Mouse (Mus musculus) stomach, embryonic 15.5 days (tissue): ENCODE measurements around the gene Dock9. TPM values are rescaled to one million over a fixed set of nuclear protein-coding genes. Genes with fewer than 3 reads are reported as not detected.

Experiments used
- ATAC-seq: fragments of 200-750 bp; cut with Nextera tagmentation; 2 replicates; pipeline ENCODE4 v1.8.0; 2017; ENCODE audit warnings: low read depth, moderate number of reproducible peaks, moderate TSS enrichment; ENCODE audit not compliant: insufficient read depth, low FRiP score
- H3K27ac ChIP-seq: fragments of 300-500 bp; sonication (generic); 2 replicates; pipeline ENCODE4 v1.5.1; 2015; ENCODE audit warnings: mild to moderate bottlenecking, inconsistent platforms
- H3K27me3 ChIP-seq: fragments of 300-500 bp; sonication (generic); replicated peaks from 2 replicates; pipeline ENCODE4 v1.6.1; 2015; ENCODE audit warnings: inconsistent platforms
- H3K36me3 ChIP-seq: fragments of 300-500 bp; sonication (generic); 2 replicates; pipeline ENCODE4 v1.6.1; 2015; ENCODE audit warnings: inconsistent platforms
- H3K4me1 ChIP-seq: fragments of 300-500 bp; sonication (generic); 2 replicates; pipeline ENCODE4 v1.6.1; 2015; ENCODE audit warnings: inconsistent platforms
- H3K4me2 ChIP-seq: fragments of 300-500 bp; sonication (generic); 2 replicates; pipeline ENCODE4 v1.6.1; 2015; ENCODE audit warnings: mild to moderate bottlenecking, inconsistent platforms
- H3K4me3 ChIP-seq: fragments of 300-500 bp; sonication (generic); replicated peaks from 2 replicates; pipeline ENCODE4 v1.5.1; 2015; ENCODE audit warnings: inconsistent platforms
- H3K9ac ChIP-seq: fragments of 300-500 bp; sonication (generic); 2 replicates; pipeline ENCODE4 v1.6.1; 2015; ENCODE audit warnings: inconsistent platforms
- H3K9me3 ChIP-seq: fragments of 300-500 bp; sonication (generic); 2 replicates; pipeline ENCODE4 v1.6.1; 2016; ENCODE audit warnings: inconsistent platforms
- WGBS: fragments of 180-500 bp; shearing (Covaris S2); methylation state at CpG from one replicate; pipeline ENCODE4 v1.1.7; 2015; 5-methylcytosine and 5-hydroxymethylcytosine counted together
- polyA plus RNA-seq: library from polyadenylated mRNA; unstranded; fragments of >200 nt; fragmentation: Nextera tagmentation; extraction: Ambion mirVana; gene quantifications from 2 replicates; pipeline ENCODE4 v1.2.1, GENCODE M21; 2015

Gene Dock9
- polyA plus RNA-seq, 1 experiment from 2014 or later, result 14.0 TPM

- H3K4me1 ChIP-seq, result no peaks in the 10 kb centered on the region
- no peak overlapping the region for H3K9ac ChIP-seq
- H3K4me2 ChIP-seq, result no peak overlapping the region
- no peak for ATAC-seq
- no peak overlapping the region for H3K27ac ChIP-seq
- H3K9me3 ChIP-seq, result no peaks in the 10 kb centered on the region
- H3K4me3 ChIP-seq, result no peak overlapping the region
- no peaks in the 10 kb centered on the region for H3K36me3 ChIP-seq
- WGBS, result 39% methylated on average over 2 of the region's 2 CpGs
- peaks cover 19% of the 10 kb centered on the region for H3K27me3 ChIP-seq
Observed at GRCm38 (mm10) chr14:121508929-121509328, 288.7 kb downstream of the Dock9 start.

- H3K27ac ChIP-seq, result no peak overlapping the region
- H3K4me3 ChIP-seq, result no peak overlapping the region
- H3K9ac ChIP-seq, result no peak overlapping the region
- 0 out of 2 replicates have a peak, but pooled peaks have one; percentile 35 for ATAC-seq
- H3K9me3 ChIP-seq, result no peaks in the 10 kb centered on the region
- H3K27me3 ChIP-seq, result peaks cover 19% of the 10 kb centered on the region
- H3K4me1 ChIP-seq, result no peaks in the 10 kb centered on the region
- no peaks in the 10 kb centered on the region for H3K36me3 ChIP-seq
- no peak overlapping the region for H3K4me2 ChIP-seq
- WGBS, result 10% methylated on average over 6 of the region's 6 CpGs
Observed at GRCm38 (mm10) chr14:121506336-121506735, 291.3 kb downstream of the Dock9 start.

GRCm38 (mm10) chr14:121505485-121505860, 292.2 kb downstream of the Dock9 start:
- Histone ChIP-seq H3K27me3 (peaks cover 19% of the 10 kb centered on the region), H3K4me1 (no peaks in the 10 kb centered on the region), H3K36me3 (no peaks in the 10 kb centered on the region), H3K4me2 (peak overlapping the region; percentile 52; the same call in 1 of the 2 replicates), H3K9me3 (no peaks in the 10 kb centered on the region), H3K9ac (no peak overlapping the region), H3K4me3 (peak overlapping the region; percentile 27; the same call in 1 of the 2 replicates), H3K27ac (no peak overlapping the region)
- ATAC-seq, result no peak
- WGBS, result 41% methylated on average over 9 of the region's 9 CpGs

- Histone ChIP-seq H3K9ac (no peak within 1 kb of the TSS), H3K9me3 (no peaks in the 10 kb centered on the region), H3K27me3 (peaks cover 19% of the 10 kb centered on the region), H3K4me2 (peak within 1 kb of the TSS; percentile 52), H3K27ac (no peak within 1 kb of the TSS), H3K36me3 (no peaks in the 10 kb centered on the region), H3K4me1 (no peaks in the 10 kb centered on the region), H3K4me3 (peak within 1 kb of the TSS; percentile 27)
- ATAC-seq, result no peak; the same call in 1 of the 2 replicates
- 16% methylated on average over 33 of the region's 33 CpGs for WGBS
Observed at GRCm38 (mm10) chr14:121504781-121505484, 292.7 kb downstream of the Dock9 start, which contains the start of gene Slc15a1. Gene Slc15a1, minus strand, starts transcription at chr14:121505252.

GRCm38 (mm10) chr14:121500577-121500976, 297.1 kb downstream of the Dock9 start:
- Histone ChIP-seq H3K27me3 (peaks cover 15% of the 10 kb centered on the region), H3K36me3 (no peaks in the 10 kb centered on the region), H3K4me3 (no peak overlapping the region), H3K27ac (no peak overlapping the region), H3K9ac (no peak overlapping the region), H3K4me2 (no peak overlapping the region), H3K9me3 (no peaks in the 10 kb centered on the region), H3K4me1 (no peaks in the 10 kb centered on the region)
- ATAC-seq, result no peak
- 44% methylated on average over 2 of the region's 2 CpGs for WGBS

- Histone ChIP-seq H3K4me3 (no peak overlapping the region), H3K27me3 (peaks cover 8% of the 10 kb centered on the region), H3K4me2 (no peak overlapping the region), H3K27ac (no peak overlapping the region), H3K4me1 (no peaks in the 10 kb centered on the region), H3K9ac (no peak overlapping the region), H3K9me3 (no peaks in the 10 kb centered on the region), H3K36me3 (no peaks in the 10 kb centered on the region)
- WGBS, result 50% methylated on average over 1 of the region's 1 CpGs
- ATAC-seq, result no peak
Observed at GRCm38 (mm10) chr14:121499769-121500168, 297.9 kb downstream of the Dock9 start.

- Histone ChIP-seq H3K36me3 (no peaks in the 10 kb centered on the region), H3K27ac (no peak overlapping the region), H3K4me1 (no peaks in the 10 kb centered on the region), H3K9me3 (no peaks in the 10 kb centered on the region), H3K27me3 (no peaks in the 10 kb centered on the region; the same call in 1 of the 2 replicates), H3K4me2 (no peak overlapping the region), H3K9ac (no peak overlapping the region), H3K4me3 (no peak overlapping the region)
- 92% methylated on average over 1 of the region's 1 CpGs for WGBS
- ATAC-seq, result no peak
Observed at GRCm38 (mm10) chr14:121497800-121498199, 299.8 kb downstream of the Dock9 start.

GRCm38 (mm10) chr14:121495741-121496140, 301.9 kb downstream of the Dock9 start:
- Histone ChIP-seq H3K27ac (no peak overlapping the region), H3K4me3 (no peak overlapping the region), H3K9me3 (no peaks in the 10 kb centered on the region), H3K9ac (no peak overlapping the region), H3K4me2 (no peak overlapping the region), H3K36me3 (no peaks in the 10 kb centered on the region), H3K27me3 (no peaks in the 10 kb centered on the region; the same call in 1 of the 2 replicates), H3K4me1 (0 out of 2 replicates have a peak, but pooled peaks cover 4% of the 10 kb centered on the region)
- WGBS, result 84% methylated on average over 4 of the region's 4 CpGs
- no peak for ATAC-seq

GRCm38 (mm10) chr14:121495120-121495519, 302.5 kb downstream of the Dock9 start:
- Histone ChIP-seq H3K9me3 (no peaks in the 10 kb centered on the region), H3K36me3 (no peaks in the 10 kb centered on the region), H3K4me2 (no peak overlapping the region), H3K9ac (no peak overlapping the region), H3K4me1 (0 out of 2 replicates have a peak, but pooled peaks cover 4% of the 10 kb centered on the region), H3K27ac (no peak overlapping the region), H3K27me3 (no peaks in the 10 kb centered on the region; the same call in 1 of the 2 replicates), H3K4me3 (no peak overlapping the region)
- 64% methylated on average over 2 of the region's 2 CpGs for WGBS
- no peak for ATAC-seq

GRCm38 (mm10) chr14:121494238-121494637, 303.4 kb downstream of the Dock9 start:
- no peak for ATAC-seq
- Histone ChIP-seq H3K4me3 (no peak overlapping the region), H3K9ac (no peak overlapping the region), H3K36me3 (no peaks in the 10 kb centered on the region), H3K27ac (no peak overlapping the region), H3K27me3 (no peaks in the 10 kb centered on the region; the same call in 1 of the 2 replicates), H3K9me3 (no peaks in the 10 kb centered on the region), H3K4me1 (0 out of 2 replicates have a peak, but pooled peaks cover 4% of the 10 kb centered on the region), H3K4me2 (no peak overlapping the region)
- 38% methylated on average over 2 of the region's 2 CpGs for WGBS

GRCm38 (mm10) chr14:121493712-121494111, 303.9 kb downstream of the Dock9 start:
- H3K4me2 ChIP-seq, result no peak overlapping the region
- 47% methylated on average over 3 of the region's 3 CpGs for WGBS
- H3K27me3 ChIP-seq, result no peaks in the 10 kb centered on the region; the same call in 1 of the 2 replicates
- no peak for ATAC-seq
- H3K9me3 ChIP-seq, result no peaks in the 10 kb centered on the region
- no peak overlapping the region for H3K27ac ChIP-seq
- H3K36me3 ChIP-seq, result no peaks in the 10 kb centered on the region
- H3K9ac ChIP-seq, result no peak overlapping the region
- 0 out of 2 replicates have a peak, but pooled peaks cover 4% of the 10 kb centered on the region for H3K4me1 ChIP-seq
- no peak overlapping the region for H3K4me3 ChIP-seq

GRCm38 (mm10) chr14:121492328-121492727, 305.3 kb downstream of the Dock9 start:
- no peaks in the 10 kb centered on the region for H3K36me3 ChIP-seq
- H3K4me3 ChIP-seq, result no peak overlapping the region
- 55% methylated on average over 8 of the region's 8 CpGs for WGBS
- H3K27me3 ChIP-seq, result no peaks in the 10 kb centered on the region; the same call in 1 of the 2 replicates
- no peaks in the 10 kb centered on the region for H3K9me3 ChIP-seq
- 0 out of 2 replicates have a peak, but pooled peaks cover 4% of the 10 kb centered on the region for H3K4me1 ChIP-seq
- no peak for ATAC-seq
- H3K9ac ChIP-seq, result no peak overlapping the region
- H3K4me2 ChIP-seq, result no peak overlapping the region
- no peak overlapping the region for H3K27ac ChIP-seq
